Mouse (Mus musculus): ENCODE measurements around the gene Plac1. TPM values are rescaled to one million over a fixed set of nuclear protein-coding genes. Genes with fewer than 3 reads are reported as not detected.

Plac1 gene
- polyA plus RNA-seq, 2 experiments from 2014 or later: not detected

DNA sequence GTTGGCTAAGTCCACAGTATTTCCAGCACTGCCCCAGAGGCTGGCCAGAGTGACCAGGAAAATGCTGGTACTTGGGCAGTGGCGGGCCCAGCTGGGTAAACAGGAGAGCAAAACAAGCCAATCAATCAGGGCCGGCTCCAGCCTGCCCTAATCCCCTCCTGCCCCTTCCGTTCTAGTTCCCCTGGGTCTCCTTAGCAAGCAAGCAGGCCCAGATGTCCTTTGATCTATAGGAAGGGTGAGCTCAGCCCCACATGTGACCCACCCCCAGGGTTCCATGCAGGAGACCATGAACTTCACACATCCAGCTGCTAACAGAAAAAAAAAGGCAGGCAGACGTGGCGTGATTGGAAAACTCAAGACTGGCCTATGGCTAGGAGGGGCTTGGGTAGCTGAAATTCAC lies 43.5 kb downstream of the Plac1 start:
- no peak for ATAC-seq

DNA sequence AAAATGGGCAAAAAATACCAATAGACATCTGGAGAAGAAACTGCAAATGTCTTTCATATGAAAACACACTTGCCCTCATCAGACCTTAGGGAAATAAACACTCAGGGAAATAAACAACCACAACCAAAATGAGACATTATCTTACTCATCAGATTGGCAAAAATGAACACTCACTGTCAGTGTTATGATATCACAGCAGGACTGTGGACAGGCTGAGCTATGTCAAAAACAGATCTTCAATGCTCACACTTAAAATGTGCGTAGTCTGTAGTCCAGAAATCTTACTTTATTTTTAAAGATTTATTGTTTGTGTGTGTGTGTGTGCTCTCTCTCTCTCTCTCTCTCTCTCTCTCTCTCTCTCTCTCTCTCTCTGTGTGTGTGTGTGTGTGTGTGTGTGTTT lies 51.2 kb downstream of the Plac1 start:
- ATAC-seq: no peak

DNA sequence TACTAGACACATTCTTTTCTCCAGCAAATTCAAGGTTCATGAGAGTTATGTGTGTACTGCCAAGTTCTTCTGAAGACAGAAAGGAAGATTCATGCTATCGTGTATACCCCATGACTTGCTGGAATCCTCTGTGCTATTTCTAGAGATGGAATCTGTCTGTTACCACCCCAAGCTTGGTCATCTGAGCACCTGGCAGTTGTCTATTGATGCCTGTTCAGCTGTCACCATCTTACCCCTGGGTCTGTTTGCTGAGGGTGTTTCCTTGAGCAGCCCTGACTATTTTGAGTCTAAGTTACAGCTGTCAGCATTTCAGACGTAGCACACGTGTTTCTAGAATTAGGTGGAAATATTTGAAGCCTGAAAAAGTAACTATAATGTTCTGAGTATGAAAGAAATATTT lies 60.1 kb downstream of the Plac1 start:
- ATAC-seq: no peak

DNA sequence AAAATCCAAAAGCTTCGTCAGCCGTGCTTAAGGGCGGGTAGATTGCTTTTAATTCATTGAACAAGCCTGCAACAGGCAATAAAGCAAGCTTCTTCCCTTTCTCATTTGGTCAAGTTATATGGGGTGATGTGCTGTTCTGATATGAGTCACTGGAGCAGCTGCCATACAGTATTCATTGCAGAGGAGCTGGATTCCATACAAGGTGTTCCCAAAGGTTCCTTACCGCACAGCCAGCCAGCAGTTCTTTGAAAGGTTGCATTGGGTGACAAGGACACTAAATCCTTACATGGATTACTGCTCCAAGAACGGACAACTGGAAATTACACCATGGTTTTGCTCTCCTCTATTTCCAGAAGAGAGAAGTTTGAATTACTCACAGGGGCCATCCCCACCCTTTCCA lies 63.6 kb downstream of the Plac1 start:
- no peak for ATAC-seq

DNA sequence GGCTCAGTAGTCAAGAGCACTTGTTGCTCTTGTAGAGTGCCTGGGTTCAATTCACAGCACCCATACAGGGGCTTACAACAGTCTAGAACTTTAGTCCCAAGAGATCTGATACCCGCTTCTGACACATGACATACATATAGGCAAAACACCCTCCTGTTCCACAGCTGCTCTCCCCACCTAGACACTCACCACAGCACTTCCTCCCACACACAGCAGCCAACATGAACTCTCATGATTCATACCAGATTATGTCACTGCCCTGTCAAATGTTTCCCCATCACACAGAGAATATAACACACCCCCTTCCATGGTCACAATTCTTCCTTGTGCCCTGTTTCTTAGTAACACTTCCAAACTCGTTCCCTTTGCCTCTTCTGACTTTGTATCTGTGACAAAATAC lies 71.3 kb downstream of the Plac1 start:
- ATAC-seq: no peak

DNA sequence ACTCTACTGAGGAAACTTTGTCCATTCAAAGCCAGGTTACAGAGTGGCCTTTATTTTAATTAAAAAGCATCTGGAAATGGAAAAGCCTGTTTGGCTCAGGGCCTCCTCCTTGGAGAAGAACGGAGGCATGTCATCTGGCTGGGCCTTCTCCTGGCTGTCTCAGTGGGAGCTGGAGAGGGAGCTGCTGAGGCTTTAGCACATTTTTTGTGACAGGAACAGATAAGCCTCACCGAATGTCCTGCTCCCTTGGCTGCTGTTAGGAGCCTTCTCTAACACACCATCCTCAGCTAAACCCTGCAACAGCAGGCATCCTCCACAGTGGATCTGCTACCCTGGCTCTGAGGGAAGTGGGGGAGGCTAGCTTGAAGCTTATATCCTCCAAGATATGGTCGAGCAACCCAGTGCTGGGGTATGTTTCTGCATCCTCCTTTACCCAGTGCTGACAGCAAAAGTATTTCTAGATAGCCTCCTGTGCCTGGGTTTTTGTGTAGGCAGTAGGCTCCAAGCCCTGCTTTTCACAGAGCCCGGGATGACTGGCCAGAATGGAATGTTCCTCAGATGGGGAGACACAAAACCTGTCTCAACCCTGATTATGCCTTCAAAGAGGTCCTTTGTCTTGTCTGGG lies 72.9 kb downstream of the Plac1 start:
- no peak for ATAC-seq

DNA sequence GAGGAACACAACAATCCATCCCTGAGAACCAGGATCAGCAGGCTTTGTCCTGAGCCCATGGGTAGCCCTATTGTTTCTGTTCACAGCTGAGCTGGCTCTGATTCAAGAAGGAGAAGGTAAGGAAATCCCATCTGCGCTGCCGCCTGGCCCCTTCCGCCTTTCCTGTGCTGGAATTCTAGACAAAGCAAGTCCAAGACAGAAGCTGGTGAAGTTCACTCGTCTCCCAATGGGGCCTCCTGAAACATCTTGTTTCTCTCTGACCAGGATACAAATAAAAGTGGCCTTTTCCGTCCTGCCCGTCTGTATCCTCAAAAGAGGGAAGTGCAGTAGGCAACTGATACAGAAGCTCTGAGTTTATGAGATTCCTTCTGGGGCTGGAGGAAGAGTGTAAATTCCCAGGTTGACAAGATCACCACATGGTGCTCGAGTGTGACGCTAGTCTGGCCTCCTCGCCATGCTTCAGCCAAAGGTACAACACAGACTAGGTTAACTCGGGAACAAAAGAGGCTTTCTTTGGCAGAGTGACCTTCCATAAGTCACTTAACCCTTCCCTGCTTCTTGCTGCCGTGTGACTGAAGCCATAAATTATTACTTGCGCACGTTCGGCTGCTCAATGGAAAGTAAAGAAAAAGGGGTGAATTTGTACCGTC lies 73.5 kb downstream of the Plac1 start:
- no peak for ATAC-seq

DNA sequence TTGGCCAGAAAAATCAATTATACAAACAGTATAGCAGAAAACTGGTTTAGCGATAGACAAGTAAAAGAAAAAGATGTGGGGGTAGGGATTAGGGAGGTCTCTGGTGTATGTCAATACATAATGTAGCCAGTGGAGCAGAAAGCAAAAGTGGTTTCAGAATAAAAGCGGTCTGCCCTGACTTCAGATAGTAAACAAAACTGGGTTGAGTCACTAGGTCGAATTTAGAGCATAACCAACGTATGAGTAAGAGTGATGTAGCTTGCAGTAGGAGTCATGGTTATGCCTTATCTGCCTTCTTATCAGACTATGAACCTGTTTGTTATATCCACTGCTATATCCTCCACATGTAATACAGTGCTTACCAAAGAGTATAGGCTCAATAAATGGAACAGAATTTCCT lies 77.3 kb downstream of the Plac1 start:
- no peak for ATAC-seq

DNA sequence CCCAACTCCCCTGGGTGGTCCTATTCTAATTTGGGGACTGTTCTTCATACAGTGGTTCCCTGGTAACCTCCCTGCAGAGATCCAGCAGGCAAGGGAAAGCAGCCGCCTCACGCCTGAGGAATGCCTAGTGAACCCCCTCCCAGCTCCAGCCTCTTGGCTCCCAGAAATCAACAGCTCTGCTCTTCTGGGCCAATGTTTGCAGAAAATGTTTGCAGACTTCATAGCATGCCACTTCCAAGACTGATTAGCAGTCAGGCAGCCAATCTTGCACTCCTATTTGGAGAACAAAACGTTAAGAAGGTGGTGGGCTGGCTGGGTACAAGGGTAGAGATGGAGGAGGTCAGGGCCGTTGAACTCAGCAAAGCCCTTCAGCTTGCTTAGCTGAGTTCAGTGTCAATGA lies 78.3 kb downstream of the Plac1 start:
- ATAC-seq: no peak

DNA sequence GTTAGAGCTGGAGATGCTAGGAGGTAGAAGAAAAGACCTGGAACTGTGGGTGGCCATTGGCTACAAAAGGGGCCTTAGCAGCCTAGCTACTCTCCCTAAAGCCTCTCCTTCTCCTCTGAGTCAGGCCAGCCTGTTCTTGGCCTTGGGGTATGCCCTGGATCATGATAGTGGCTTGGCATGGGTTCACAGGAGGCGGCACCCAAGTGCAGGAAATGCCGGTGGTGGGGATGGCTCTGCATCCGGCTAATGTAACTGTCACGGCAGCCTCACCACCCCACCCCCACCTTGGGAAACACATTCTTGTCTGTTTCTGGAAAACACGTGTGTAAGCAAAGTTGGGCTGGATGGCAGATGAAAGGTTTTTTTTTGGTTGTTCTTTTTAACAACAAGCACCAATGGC lies 78.8 kb downstream of the Plac1 start:
- ATAC-seq: no peak

DNA sequence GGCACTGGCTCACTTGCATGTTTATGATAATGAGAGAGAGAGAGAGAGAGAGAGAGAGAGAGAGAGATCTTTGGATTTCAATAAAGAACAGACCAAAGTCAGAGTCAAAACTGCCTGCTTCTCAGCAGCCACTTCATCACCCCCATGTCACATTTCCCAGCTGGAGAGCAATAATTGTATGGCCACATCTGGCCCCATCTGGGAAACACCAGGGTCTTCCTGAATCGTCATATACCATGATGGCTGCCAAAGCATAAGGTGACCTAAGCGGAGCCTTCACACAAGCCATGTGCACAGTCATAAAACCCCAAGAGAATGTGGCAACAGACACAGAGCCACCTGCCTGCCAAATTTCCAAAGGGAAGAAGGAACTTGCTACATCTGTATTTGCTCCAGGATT lies 91.9 kb downstream of the Plac1 start:
- ATAC-seq: no peak

DNA sequence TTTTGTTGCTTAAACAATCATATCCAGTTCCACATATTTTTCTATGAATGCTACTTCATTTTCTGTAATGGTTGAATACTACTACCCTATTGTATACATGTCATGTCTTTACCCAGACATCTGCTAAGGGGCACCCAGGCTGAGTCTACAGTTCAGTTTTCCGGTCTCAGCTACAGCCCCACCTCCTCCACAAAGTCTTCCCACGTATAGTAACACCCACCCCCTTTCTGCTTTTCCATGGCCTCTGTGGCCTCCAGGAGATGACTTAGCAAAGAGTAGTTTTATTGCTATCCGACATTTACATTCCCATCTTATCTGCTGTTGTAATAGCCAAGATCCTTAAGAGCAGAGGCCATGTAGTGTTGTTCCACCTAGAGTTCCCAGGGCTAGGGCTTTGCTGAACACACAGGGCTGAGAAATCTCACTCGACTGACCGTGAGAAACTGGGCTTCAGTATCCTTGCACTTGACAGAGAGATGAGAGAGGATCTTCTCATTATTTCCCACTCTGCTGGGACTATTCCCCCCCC lies 93.5 kb downstream of the Plac1 start:
- no peak for ATAC-seq

DNA sequence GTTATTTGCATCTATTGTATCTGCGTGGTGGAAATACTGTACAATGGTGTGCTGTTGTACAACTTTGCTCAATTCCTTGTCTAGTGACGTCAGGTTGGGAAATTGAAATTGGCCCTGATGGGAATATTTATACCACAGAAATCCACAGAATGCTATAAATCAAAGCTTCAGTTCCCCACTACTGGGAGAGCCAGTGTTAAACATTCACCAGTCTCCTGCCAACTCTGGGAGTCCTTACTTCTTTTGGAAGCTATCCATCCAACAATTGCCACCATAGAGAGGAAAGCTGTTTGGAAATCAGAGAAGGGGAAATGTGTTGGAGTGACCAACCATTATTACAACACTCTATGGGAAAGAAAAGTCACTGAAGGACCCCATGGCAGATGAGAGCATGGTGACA lies 100.3 kb downstream of the Plac1 start:
- ATAC-seq: no peak

DNA sequence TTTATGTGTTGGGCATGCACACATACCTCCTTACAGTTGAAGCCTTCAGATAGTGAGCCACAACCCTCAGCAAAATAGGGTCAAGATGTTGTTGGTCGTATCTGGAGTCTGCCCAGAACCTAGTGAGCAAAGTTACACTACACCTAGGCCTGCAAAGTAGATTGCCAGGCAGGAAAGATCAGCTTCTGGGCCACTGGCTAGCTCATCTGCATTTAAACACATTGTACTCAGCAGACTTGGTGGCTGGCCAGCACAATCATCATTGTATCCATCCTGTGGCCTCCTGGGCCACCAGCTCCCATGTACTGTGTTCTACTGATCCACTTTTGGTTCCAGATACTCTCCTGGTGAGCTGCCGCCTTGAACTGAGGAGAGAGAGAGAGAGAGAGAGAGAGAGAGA lies 102.8 kb downstream of the Plac1 start:
- ATAC-seq: no peak

DNA sequence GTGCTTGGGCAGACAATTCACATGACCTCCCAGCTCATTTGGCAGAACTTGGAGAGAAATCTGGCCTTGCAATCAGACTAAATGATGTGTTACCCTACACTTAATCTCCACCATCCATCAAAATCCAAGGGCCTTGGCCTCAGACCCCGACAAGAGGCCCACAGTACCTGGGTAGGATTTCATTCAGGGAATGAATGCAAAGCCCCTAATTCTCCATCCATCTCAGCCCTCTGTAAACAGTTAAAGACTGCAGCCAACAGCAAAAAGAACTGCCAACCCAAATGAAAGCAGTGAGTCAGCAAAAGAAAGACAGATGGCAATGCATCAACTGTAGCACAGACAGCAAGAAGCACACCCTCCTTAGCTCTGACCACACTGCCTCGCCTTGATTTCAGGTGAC lies 110.4 kb downstream of the Plac1 start:
- no peak for ATAC-seq

DNA sequence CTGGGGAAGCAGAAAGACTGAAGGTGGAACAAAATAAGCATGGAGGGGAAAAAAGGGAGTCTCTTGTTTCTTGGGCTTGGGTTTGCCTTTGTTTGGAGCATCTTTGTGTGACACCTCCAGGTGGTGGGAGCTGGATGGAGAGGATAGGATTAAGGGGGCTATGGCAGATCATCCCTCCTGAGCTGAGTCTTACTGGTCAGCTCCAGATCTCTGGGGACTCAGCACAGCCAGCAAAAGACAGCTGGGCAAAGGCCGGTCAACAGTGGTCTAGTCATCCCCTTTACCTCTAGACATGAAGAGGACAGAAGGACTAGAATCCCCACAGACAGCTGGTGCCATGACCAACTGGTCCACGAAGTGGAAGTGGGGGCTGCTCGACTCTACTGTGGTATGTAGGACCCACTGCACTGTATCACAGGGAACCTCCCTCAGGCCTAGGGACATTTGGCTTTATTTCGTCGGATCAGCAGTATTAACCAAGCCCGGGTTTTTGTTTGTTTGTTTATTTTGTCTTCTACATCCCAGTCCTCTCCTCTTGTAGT lies 113.3 kb downstream of the Plac1 start:
- ATAC-seq: no peak

DNA sequence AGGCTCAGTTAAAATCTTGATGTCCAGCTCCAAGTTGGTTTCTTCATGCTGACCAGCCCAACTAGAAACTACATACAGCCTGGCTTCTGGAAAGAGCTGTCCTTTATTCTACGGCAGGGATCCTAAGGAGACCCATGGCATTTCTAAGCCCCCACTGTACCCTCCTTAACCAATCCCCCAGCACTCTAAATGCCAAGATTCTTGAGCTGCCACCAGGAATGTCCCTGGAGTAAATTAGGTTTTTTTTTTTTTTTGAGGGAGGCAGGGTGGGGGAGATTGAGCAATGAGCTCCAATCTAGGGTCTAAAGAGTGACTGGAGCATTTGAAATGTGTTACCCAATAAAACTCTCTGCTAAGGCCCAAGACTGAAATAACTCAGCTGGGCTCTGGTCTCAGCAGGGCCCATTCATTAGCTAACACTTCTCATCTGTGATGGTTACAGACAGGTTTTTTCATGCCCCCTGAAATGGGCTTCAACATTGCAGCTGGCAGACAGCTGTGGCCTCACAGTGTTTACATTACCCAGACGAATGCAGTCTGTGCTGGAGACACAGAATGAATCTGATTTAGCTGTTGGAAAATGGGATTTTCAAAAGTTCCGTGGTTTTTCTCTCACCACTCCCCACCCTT lies 114.0 kb downstream of the Plac1 start:
- ATAC-seq: no peak

DNA sequence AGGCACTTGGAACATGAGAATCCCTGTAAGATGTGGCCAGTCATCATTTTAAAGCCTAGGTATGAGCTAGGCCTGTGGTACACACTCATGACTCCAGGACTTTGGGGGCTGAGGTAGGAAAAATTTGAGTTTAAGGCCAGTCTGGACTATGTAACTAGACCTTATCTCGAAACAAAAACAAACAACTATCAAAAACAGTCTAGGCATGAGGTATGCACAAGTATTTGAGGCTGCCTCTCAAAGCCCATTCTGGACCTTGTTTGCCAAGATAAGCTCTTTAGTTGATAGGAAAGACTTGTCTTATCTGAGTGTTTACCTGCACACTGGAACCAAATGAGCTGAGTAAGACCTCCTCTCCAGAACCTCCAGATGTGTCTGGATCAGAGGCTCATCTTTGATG lies 116.3 kb downstream of the Plac1 start:
- ATAC-seq: no peak

DNA sequence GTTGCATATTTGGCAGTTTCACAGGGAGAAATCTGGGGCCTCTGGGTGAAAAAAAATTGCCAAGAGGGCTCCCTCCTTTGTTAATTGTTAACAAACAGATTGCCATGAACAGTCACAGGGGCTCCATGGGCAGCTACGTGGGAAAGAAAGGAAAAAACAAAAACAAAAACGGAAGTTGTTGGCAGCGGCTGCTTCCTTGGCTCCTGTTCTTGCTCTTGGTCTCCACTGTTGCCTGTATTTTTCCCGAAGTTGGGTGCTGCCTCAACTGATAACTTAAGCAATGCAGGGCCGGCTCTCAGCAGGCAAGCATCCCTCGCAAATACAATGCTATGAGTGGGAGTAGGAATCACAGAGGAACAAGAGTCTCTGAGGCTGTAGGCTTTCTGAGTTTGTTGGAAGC lies 121.3 kb downstream of the Plac1 start:
- no peak for ATAC-seq

DNA sequence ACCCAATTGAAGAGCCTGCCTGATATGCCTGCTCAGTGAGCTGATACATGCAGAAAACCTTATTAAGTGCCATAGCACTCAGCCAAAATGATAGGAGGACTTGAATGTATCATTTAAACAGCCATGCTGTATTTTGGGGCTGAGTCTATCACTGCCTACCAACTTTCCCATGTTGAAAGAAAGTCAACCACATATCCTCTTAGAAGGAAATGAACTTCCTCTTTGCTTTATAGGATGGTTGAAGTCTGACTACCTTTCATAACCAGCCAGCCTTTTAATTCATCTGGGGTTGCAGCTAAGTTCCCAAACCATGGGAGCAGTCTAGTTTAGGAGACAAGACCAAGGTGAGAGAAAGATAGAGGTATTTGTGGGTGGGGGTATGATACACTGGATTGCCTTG lies 121.9 kb downstream of the Plac1 start:
- ATAC-seq: no peak

DNA sequence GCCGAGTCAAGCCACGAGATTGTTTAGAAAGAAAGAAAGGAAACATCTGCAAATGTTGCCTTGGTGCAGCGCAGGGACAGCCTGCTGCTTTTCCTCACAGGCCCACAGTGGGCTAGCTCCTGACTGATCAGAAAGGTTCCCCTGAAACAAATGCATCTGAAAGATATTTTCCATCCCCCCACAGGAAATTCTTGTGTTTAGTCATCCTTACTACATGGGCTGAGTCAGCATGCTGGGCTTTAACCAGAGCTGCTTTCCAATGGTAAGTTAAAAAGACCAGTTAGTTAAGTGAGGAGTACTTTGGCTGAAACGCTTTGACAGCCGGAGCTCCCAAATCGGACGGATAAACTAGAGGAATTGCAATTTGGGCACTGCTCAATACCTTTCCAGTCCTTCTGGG lies 124.9 kb downstream of the Plac1 start:
- ATAC-seq: no peak

DNA sequence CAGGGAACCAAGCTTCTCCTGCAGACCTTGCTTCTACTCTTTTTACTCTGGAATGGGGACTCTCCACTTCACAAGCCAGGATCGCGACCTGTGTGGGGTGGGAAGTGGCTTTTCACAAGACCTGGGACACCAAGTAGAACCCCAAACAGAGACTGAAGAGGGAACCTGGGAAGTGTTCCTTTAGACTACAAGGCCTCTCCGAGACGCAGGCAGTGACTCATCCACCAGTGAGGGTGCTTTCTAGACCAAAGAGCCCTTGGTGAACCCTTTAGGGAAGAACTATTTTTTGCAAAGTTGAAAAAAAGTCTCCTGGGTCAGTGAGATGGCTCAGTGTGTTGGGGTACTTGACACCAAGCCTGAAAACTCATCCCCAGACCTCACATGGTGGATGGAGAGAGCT lies 129.8 kb downstream of the Plac1 start:
- no peak for ATAC-seq

DNA sequence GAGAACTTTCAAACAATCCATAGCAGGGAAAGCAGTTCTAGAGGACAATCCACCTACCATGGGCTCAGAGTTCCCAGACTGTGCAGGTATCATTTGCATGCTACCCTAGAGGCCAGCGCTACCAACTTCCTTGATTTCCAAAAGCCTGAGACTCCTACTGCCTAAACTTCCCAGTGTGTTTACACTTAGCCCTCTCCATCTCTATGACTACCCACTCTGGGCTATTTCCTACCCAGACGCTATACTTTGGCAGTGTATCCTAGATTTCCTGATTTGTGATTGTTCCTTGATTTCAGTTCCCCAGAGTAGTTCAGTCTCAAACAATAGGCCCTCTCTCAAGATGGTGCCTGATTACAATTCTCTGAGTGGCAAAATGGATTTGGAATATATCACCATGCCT lies 132.8 kb downstream of the Plac1 start:
- no peak for ATAC-seq

DNA sequence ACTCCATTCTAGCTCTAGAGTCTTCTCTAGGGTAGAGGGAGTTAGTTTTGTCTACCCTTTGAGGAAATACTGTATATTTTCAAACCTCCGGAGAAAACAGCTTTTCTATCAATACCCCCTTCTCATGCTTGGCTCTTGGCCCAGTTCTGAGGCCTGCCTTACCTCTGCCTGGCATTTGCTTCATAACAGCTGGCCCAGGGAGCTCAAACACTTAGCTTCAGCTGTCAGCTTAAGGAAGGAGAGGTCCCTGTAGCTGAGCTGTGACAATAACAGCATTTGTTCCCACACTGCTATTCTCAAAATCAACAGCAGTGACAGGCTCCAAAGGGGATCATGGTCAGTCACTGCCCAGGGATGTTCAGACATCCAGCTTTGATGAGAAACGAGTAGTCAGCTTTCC lies 138.7 kb downstream of the Plac1 start:
- ATAC-seq: no peak

All from activated CD4-positive, CD25-positive, alpha-beta regulatory T cell, adult 4 months (primary cell).